Mouse (Mus musculus) thymus, postnatal 14 days (tissue): ENCODE measurements around the gene Lhfpl2.

Experiments
- DNase-seq: peaks from one replicate; pipeline ENCODE4 v3.0.0; 2021

Gene Lhfpl2

DNA sequence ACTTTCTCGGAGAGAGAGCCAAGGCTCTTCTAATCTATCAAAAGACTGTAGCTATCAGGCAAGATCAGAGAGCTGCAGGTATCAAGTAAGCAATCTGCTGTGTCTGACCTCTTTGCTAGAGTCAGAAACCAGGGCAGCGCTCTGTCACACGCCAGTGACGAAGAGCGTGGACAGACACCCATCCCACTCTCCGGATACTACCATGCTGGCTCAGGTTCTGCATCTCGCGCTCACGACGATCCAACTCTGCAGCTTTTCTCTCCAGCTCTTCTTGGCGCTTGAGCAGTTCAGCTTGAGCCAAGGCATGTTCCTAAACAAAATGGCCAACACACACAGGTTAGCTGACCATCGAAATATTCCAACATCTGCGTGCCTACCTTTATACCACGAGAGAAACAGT, 174.3 kb downstream of the Lhfpl2 start:
- DNase-seq = no peak

- no peak for DNase-seq
Measured at GRCm38 (mm10) chr13:94239488-94239887, 181.9 kb downstream of the Lhfpl2 start.

DNA sequence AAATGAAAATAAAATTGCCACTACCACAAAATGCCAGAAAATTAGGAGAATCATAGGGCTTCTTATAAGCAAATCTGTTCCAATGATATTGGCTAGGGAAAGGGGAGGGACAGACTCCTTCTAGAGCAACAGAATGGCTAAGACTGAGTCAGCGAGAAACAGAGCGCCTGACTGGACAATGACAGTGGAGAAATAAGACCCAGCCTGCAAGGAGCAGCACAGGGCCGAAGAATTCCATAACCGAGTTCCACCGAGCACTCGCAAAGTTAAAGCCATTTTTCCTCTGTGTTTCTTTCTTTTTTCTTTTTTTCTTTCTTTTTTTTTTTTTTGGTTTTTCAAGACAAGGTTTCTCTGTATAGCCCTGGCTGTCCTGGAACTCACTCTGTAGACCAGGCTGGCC, 182.5 kb downstream of the Lhfpl2 start:
- DNase-seq = no peak

DNA sequence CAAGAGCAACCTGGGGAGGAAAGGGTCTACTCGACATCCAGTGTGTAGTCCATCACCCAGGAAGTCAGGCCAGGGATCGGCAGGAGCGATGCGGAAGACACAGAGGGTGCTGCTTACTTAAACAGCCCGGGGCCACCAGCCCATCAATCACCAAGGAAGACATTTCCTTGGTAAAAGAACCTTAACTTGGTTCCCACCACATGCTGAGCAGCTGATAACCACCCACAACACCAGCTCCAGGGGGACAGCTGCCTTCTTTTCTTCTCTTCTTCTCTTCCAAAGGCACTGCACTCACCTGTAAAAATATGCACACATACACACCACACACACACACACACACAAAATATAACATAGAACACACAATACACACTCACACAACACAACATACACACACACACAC, 183.3 kb downstream of the Lhfpl2 start:
- DNase-seq = no peak

GRCm38 (mm10) chr13:94241892-94242524, 184.4 kb downstream of the Lhfpl2 start:
- no peak for DNase-seq

DNA sequence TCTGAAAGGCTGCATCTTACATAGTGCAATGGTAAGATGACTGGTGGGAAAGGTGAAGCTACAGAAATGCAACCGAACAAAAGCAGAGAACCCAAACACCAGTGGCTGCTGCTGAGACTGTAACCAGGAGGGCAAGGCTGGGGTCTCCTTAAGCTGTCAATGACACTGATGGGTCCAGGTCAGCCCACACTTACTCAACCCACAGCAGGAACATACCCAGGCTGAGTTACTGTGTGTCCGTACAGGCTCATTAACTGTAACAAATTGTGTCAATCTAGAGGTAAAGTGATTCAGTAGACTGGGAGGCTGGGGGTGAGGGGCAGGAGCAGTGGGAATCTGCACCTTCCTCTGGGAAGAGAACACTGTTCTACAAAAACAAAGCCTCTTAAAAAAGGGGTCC, 185.3 kb downstream of the Lhfpl2 start:
- no peak for DNase-seq
